Mouse (Mus musculus) bone marrow, adult 2 months (tissue): ENCODE measurements around the gene Aaed1. TPM values are rescaled to one million over a fixed set of nuclear protein-coding genes. Genes with fewer than 3 reads are reported as not detected.

Experiments
- H3K27ac ChIP-seq: fragments of 200-500 bp; 2 replicates; pipeline ENCODE4 v1.5.1; 2012; ENCODE audit warnings: low read depth, mild to moderate bottlenecking, control low read depth, inconsistent platforms, low read length; ENCODE audit not compliant: control insufficient read depth, poor library complexity, insufficient read depth
- H3K4me1 ChIP-seq: fragments of 200-500 bp; 2 replicates; pipeline ENCODE4 v1.6.1; 2011; ENCODE audit warnings: low read length; ENCODE audit not compliant: control insufficient read depth, insufficient read depth
- H3K4me3 ChIP-seq: fragments of 200-500 bp; replicated peaks from 2 replicates; pipeline ENCODE3; 2011; ENCODE audit warnings: mild to moderate bottlenecking, low read depth, low read length, control low read depth; ENCODE audit not compliant: control insufficient read depth
- CTCF ChIP-seq: fragments of 200-500 bp; IDR thresholded peaks from 2 replicates; pipeline ENCODE4 v1.5.1; 2011; ENCODE audit warnings: low read length, control low read depth; ENCODE audit not compliant: control insufficient read depth, insufficient read depth
- POLR2A ChIP-seq: fragments of 200-500 bp; IDR thresholded peaks from 2 replicates; pipeline ENCODE4 v1.6.1; 2011; ENCODE audit warnings: low read depth, mild to moderate bottlenecking, control low read depth, low read length, borderline replicate concordance; ENCODE audit not compliant: control insufficient read depth
- WGBS: fragments of 180-500 bp; shearing (Covaris S2); methylation state at CpG from one replicate; pipeline ENCODE4 v1.1.7; 2018; 5-methylcytosine and 5-hydroxymethylcytosine counted together
- polyA plus RNA-seq: library from polyadenylated mRNA; stranded (reverse); fragments of >200 nt; gene quantifications from 2 replicates; pipeline ENCODE4 v1.2.4, GENCODE M21; 2011; ENCODE audit warnings: low replicate concordance; ENCODE audit not compliant: missing spikeins, insufficient read depth, insufficient read length

Aaed1 gene
- polyA plus RNA-seq, 1 experiment = 11.1 TPM

- TF ChIP-seq CTCF = no peak
- no peak for TF ChIP-seq POLR2A
- H3K4me1 ChIP-seq = no peaks in the 10 kb centered on the region; the same call in 1 of the 2 replicates
- H3K27ac ChIP-seq = no peak overlapping the region
- H3K4me3 ChIP-seq = no peak overlapping the region
- WGBS = 68% methylated on average over 4 of the region's 4 CpGs
These were observed 75.4 kb downstream of the Aaed1 start for GRCm38 (mm10) chr13:64237000-64237680.

GRCm38 (mm10) chr13:64235777-64236176 is 76.7 kb downstream of the Aaed1 start:
- Histone ChIP-seq H3K27ac (no peak overlapping the region), H3K4me1 (no peaks in the 10 kb centered on the region), H3K4me3 (no peak overlapping the region)
- TF ChIP-seq POLR2A (no peak), CTCF (no peak)
- 67% methylated on average over 3 of the region's 3 CpGs for WGBS

DNA sequence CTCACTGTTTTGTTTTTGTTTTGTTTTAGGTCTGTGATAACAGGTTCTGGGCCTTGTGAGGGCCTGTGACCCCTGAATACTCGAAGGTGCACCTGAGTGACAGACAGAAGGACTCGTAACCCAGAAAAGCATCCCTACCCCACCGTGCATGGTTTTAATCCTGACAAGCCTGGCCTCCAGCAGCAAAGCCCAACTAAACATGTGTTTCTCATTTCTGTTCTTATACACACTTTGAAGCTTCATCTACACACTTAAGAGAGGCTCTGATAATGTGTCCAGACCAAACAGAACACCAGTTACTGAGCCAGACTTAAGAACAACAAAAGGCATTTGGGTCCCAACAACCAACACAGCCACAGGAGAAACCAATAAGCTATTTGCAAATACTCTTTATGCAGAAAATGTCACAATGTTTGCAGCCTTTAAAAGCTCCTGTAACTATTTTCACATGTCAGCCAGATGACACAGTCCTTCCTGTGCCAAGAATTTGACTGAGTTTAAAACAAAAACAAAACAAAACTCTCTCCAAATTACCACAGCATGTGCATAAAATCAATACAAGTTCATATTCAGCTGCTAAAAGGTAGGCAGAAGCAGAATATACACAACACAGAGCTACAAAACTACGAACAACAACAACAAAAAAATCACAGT is 77.3 kb downstream of the Aaed1 start:
- no peak overlapping the region for H3K4me3 ChIP-seq
- 71% methylated on average over 4 of the region's 4 CpGs for WGBS
- H3K27ac ChIP-seq = no peak overlapping the region
- no peaks in the 10 kb centered on the region for H3K4me1 ChIP-seq
- TF ChIP-seq POLR2A = no peak
- TF ChIP-seq CTCF = no peak

GRCm38 (mm10) chr13:64233139-64233538 is 79.4 kb downstream of the Aaed1 start:
- Histone ChIP-seq H3K4me3 (no peak overlapping the region), H3K27ac (no peak overlapping the region), H3K4me1 (no peaks in the 10 kb centered on the region)
- WGBS = 79% methylated on average over 4 of the region's 4 CpGs
- TF ChIP-seq CTCF (no peak), POLR2A (no peak)

DNA sequence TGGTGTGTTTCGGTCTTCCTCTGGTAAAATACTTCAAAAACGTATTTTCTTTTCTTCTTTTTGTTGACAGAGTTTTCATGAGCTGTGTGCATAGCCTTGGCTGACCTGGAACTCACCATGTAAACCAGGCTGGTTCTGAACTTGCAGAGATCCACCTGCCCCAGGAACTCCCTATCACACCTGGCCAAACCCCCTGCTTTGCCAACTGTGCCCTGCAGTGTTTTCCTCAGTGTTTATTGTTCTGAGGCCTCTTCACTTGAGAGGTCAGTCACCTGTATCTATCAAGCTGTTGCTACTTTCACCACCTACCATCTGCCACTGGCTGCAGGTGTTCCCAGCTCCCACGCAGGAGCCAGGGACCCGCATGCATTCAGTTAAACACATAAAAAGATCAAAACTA is 85.8 kb downstream of the Aaed1 start:
- WGBS = 80% methylated on average over 4 of the region's 4 CpGs
- TF ChIP-seq POLR2A (no peak), CTCF (no peak)
- Histone ChIP-seq H3K27ac (no peak overlapping the region), H3K4me1 (no peaks in the 10 kb centered on the region), H3K4me3 (no peak overlapping the region)

DNA sequence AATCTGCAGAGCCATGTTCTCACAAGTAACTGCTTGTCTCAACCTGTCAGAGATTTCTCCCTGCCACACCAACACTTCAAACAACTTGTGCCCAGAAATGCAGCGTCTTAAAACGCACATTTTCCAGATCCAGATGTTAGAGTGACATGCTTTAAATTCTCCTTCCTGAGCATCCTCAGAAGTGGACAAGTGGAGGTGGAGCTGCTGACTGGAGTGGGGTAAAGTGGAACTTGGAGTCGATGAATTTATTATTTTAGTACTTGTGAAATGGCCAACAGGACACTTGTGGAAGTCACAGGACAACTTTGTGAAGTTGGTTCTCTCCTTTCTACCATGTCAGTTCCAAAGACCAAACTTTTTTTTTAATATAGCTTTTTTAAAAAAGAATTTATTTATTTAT is 86.8 kb downstream of the Aaed1 start:
- H3K27ac ChIP-seq = no peak overlapping the region
- 85% methylated on average over 3 of the region's 3 CpGs for WGBS
- H3K4me1 ChIP-seq = no peaks in the 10 kb centered on the region
- TF ChIP-seq CTCF (no peak), POLR2A (no peak)
- H3K4me3 ChIP-seq = no peak overlapping the region

Other genes with a start within 250 kb of the Aaed1 start
- not detected in 2 replicates for gene Hsd17b3, start 223.5 kb downstream of the Aaed1 start, polyA plus RNA-seq
- 3.1 and 11.7 TPM in 2 replicates for gene Slc35d2, start 183.3 kb downstream of the Aaed1 start, polyA plus RNA-seq
- gene Zfp367, start 159.5 kb downstream of the Aaed1 start, polyA plus RNA-seq = 19.3 and 24.3 TPM in 2 replicates
- gene Habp4, start 150.9 kb downstream of the Aaed1 start, polyA plus RNA-seq = 5.4 and 7.1 TPM in 2 replicates
- 0.42 and 1.7 TPM in 2 replicates for gene Cdc14b, start 37.4 kb downstream of the Aaed1 start, polyA plus RNA-seq
- gene Ctsl, start 58.2 kb upstream of the Aaed1 start, polyA plus RNA-seq = 30.2 and 98.7 TPM in 2 replicates
- 3.8 and 8.4 TPM in 2 replicates for gene Cdk20, start 119.6 kb upstream of the Aaed1 start, polyA plus RNA-seq
- not detected in 2 replicates for gene Fam240b, start 185.1 kb upstream of the Aaed1 start, polyA plus RNA-seq